Mouse (Mus musculus): Measurements from ENCODE around the gene Spata17. TPM values are rescaled to one million over a fixed set of nuclear protein-coding genes. Genes with fewer than 3 reads are reported as not detected.

The Spata17 gene
- polyA plus RNA-seq, 1 experiment from 2014 or later = 2.9 TPM

- Histone ChIP-seq H3K9ac (ENCODE audit: low read depth, low read length) (no peak overlapping the region), H3K36me3 (ENCODE audit: control insufficient read depth, insufficient read depth, low read length) (no peaks in the 10 kb centered on the region), H3K27ac (ENCODE audit: low read depth, low read length) (no peak overlapping the region), H3K4me2 (ENCODE audit: low read length) (no peak overlapping the region), H3K27me3 (replicated peaks; ENCODE audit: control insufficient read depth, insufficient read depth, low read length) (no peaks in the 10 kb centered on the region), H3K9me3 (ENCODE audit: control insufficient read depth, low read length) (no peaks in the 10 kb centered on the region), H3K4me1 (ENCODE audit: control insufficient read depth, insufficient read depth, low read depth, low read length) (no peaks in the 10 kb centered on the region), H3K4me3 (ENCODE audit: low read length) (no peak overlapping the region)
- 73% methylated on average over 9 of the region's 9 CpGs for WGBS
- ATAC-seq = no peak
Observed at GRCm38 (mm10) chr1:187113716-187114115, 101.5 kb downstream of the Spata17 start.

- Histone ChIP-seq H3K4me3 (ENCODE audit: low read length) (no peak overlapping the region), H3K4me1 (ENCODE audit: control insufficient read depth, insufficient read depth, low read depth, low read length) (no peaks in the 10 kb centered on the region), H3K9ac (ENCODE audit: low read depth, low read length) (no peak overlapping the region), H3K27ac (ENCODE audit: low read depth, low read length) (no peak overlapping the region), H3K36me3 (ENCODE audit: control insufficient read depth, insufficient read depth, low read length) (no peaks in the 10 kb centered on the region), H3K27me3 (replicated peaks; ENCODE audit: control insufficient read depth, insufficient read depth, low read length) (no peaks in the 10 kb centered on the region), H3K4me2 (ENCODE audit: low read length) (no peak overlapping the region), H3K9me3 (ENCODE audit: control insufficient read depth, low read length) (peaks cover 6% of the 10 kb centered on the region; the same call in 1 of the 2 replicates)
- WGBS = 79% methylated on average over 4 of the region's 4 CpGs
- no peak for ATAC-seq
Observed at GRCm38 (mm10) chr1:187102130-187102529, 113.1 kb downstream of the Spata17 start.

- H3K27me3 ChIP-seq (replicated peaks; ENCODE audit: control insufficient read depth, insufficient read depth, low read length) = no peaks in the 10 kb centered on the region
- H3K4me1 ChIP-seq (ENCODE audit: control insufficient read depth, insufficient read depth, low read depth, low read length) = no peaks in the 10 kb centered on the region
- no peaks in the 10 kb centered on the region for H3K36me3 ChIP-seq (ENCODE audit: control insufficient read depth, insufficient read depth, low read length)
- H3K9ac ChIP-seq (ENCODE audit: low read depth, low read length) = no peak overlapping the region
- H3K4me3 ChIP-seq (ENCODE audit: low read length) = no peak overlapping the region
- H3K9me3 ChIP-seq (ENCODE audit: control insufficient read depth, low read length) = peaks cover 6% of the 10 kb centered on the region; the same call in 1 of the 2 replicates
- no peak for ATAC-seq
- H3K27ac ChIP-seq (ENCODE audit: low read depth, low read length) = no peak overlapping the region
- no peak overlapping the region for H3K4me2 ChIP-seq (ENCODE audit: low read length)
- 82% methylated on average over 3 of the region's 3 CpGs for WGBS
Observed at GRCm38 (mm10) chr1:187101202-187101601, 114.1 kb downstream of the Spata17 start.

- H3K27me3 ChIP-seq (replicated peaks; ENCODE audit: control insufficient read depth, insufficient read depth, low read length) = no peaks in the 10 kb centered on the region
- ATAC-seq = no peak
- no peak overlapping the region for H3K4me2 ChIP-seq (ENCODE audit: low read length)
- no peak overlapping the region for H3K9ac ChIP-seq (ENCODE audit: low read depth, low read length)
- no peak overlapping the region for H3K4me3 ChIP-seq (ENCODE audit: low read length)
- 81% methylated on average over 3 of the region's 3 CpGs for WGBS
- H3K27ac ChIP-seq (ENCODE audit: low read depth, low read length) = no peak overlapping the region
- no peaks in the 10 kb centered on the region for H3K36me3 ChIP-seq (ENCODE audit: control insufficient read depth, insufficient read depth, low read length)
- no peaks in the 10 kb centered on the region for H3K4me1 ChIP-seq (ENCODE audit: control insufficient read depth, insufficient read depth, low read depth, low read length)
- H3K9me3 ChIP-seq (ENCODE audit: control insufficient read depth, low read length) = 0 out of 2 replicates have a peak, but pooled peaks cover under 1% of the 10 kb centered on the region
Observed at GRCm38 (mm10) chr1:187100624-187101023, 114.6 kb downstream of the Spata17 start.

- ATAC-seq = no peak
- H3K4me3 ChIP-seq (ENCODE audit: low read length) = no peak overlapping the region
- H3K27me3 ChIP-seq (replicated peaks; ENCODE audit: control insufficient read depth, insufficient read depth, low read length) = no peaks in the 10 kb centered on the region
- no peak overlapping the region for H3K9ac ChIP-seq (ENCODE audit: low read depth, low read length)
- no peaks in the 10 kb centered on the region for H3K9me3 ChIP-seq (ENCODE audit: control insufficient read depth, low read length)
- no peaks in the 10 kb centered on the region for H3K4me1 ChIP-seq (ENCODE audit: control insufficient read depth, insufficient read depth, low read depth, low read length)
- H3K4me2 ChIP-seq (ENCODE audit: low read length) = no peak overlapping the region
- 77% methylated on average over 6 of the region's 6 CpGs for WGBS
- no peaks in the 10 kb centered on the region for H3K36me3 ChIP-seq (ENCODE audit: control insufficient read depth, insufficient read depth, low read length)
- no peak overlapping the region for H3K27ac ChIP-seq (ENCODE audit: low read depth, low read length)
Observed at GRCm38 (mm10) chr1:187098285-187098684, 117.0 kb downstream of the Spata17 start.

GRCm38 (mm10) chr1:187092546-187092945, 122.7 kb downstream of the Spata17 start:
- H3K27me3 ChIP-seq (replicated peaks; ENCODE audit: control insufficient read depth, insufficient read depth, low read length) = no peaks in the 10 kb centered on the region
- H3K4me1 ChIP-seq (ENCODE audit: control insufficient read depth, insufficient read depth, low read depth, low read length) = no peaks in the 10 kb centered on the region
- H3K4me3 ChIP-seq (ENCODE audit: low read length) = no peak overlapping the region
- no peak overlapping the region for H3K9ac ChIP-seq (ENCODE audit: low read depth, low read length)
- H3K27ac ChIP-seq (ENCODE audit: low read depth, low read length) = no peak overlapping the region
- no peaks in the 10 kb centered on the region for H3K36me3 ChIP-seq (ENCODE audit: control insufficient read depth, insufficient read depth, low read length)
- 60% methylated on average over 14 of the region's 14 CpGs for WGBS
- no peaks in the 10 kb centered on the region for H3K9me3 ChIP-seq (ENCODE audit: control insufficient read depth, low read length)
- ATAC-seq = no peak
- no peak overlapping the region for H3K4me2 ChIP-seq (ENCODE audit: low read length)

GRCm38 (mm10) chr1:187088660-187089395, 126.4 kb downstream of the Spata17 start:
- Histone ChIP-seq H3K9ac (ENCODE audit: low read depth, low read length) (no peak overlapping the region), H3K4me1 (ENCODE audit: control insufficient read depth, insufficient read depth, low read depth, low read length) (no peaks in the 10 kb centered on the region), H3K4me2 (ENCODE audit: low read length) (no peak overlapping the region), H3K9me3 (ENCODE audit: control insufficient read depth, low read length) (no peaks in the 10 kb centered on the region), H3K27ac (ENCODE audit: low read depth, low read length) (no peak overlapping the region), H3K27me3 (replicated peaks; ENCODE audit: control insufficient read depth, insufficient read depth, low read length) (no peaks in the 10 kb centered on the region), H3K4me3 (ENCODE audit: low read length) (no peak overlapping the region), H3K36me3 (ENCODE audit: control insufficient read depth, insufficient read depth, low read length) (no peaks in the 10 kb centered on the region)
- no peak for ATAC-seq
- WGBS = 89% methylated on average over 3 of the region's 3 CpGs

- Histone ChIP-seq H3K9ac (ENCODE audit: low read depth, low read length) (no peak overlapping the region), H3K4me3 (ENCODE audit: low read length) (no peak overlapping the region), H3K4me1 (ENCODE audit: control insufficient read depth, insufficient read depth, low read depth, low read length) (no peaks in the 10 kb centered on the region), H3K27me3 (replicated peaks; ENCODE audit: control insufficient read depth, insufficient read depth, low read length) (no peaks in the 10 kb centered on the region), H3K4me2 (ENCODE audit: low read length) (no peak overlapping the region), H3K9me3 (ENCODE audit: control insufficient read depth, low read length) (0 out of 2 replicates have a peak, but pooled peaks cover under 1% of the 10 kb centered on the region), H3K27ac (ENCODE audit: low read depth, low read length) (no peak overlapping the region), H3K36me3 (ENCODE audit: control insufficient read depth, insufficient read depth, low read length) (no peaks in the 10 kb centered on the region)
- no peak for ATAC-seq
- 65% methylated on average over 6 of the region's 6 CpGs for WGBS
Observed at GRCm38 (mm10) chr1:187086027-187086426, 129.2 kb downstream of the Spata17 start.

GRCm38 (mm10) chr1:187077352-187077751, 137.9 kb downstream of the Spata17 start:
- peaks cover 3% of the 10 kb centered on the region; the same call in 1 of the 2 replicates for H3K4me1 ChIP-seq (ENCODE audit: control insufficient read depth, insufficient read depth, low read depth, low read length)
- ATAC-seq = 0 out of 2 replicates have a peak, but pooled peaks have one; percentile 70
- H3K9ac ChIP-seq (ENCODE audit: low read depth, low read length) = no peak overlapping the region
- WGBS = 26% methylated on average over 9 of the region's 9 CpGs
- no peaks in the 10 kb centered on the region for H3K36me3 ChIP-seq (ENCODE audit: control insufficient read depth, insufficient read depth, low read length)
- no peak overlapping the region for H3K4me2 ChIP-seq (ENCODE audit: low read length)
- H3K27me3 ChIP-seq (replicated peaks; ENCODE audit: control insufficient read depth, insufficient read depth, low read length) = no peaks in the 10 kb centered on the region
- H3K27ac ChIP-seq (ENCODE audit: low read depth, low read length) = no peak overlapping the region
- H3K9me3 ChIP-seq (ENCODE audit: control insufficient read depth, low read length) = 0 out of 2 replicates have a peak, but pooled peaks cover 3% of the 10 kb centered on the region
- H3K4me3 ChIP-seq (ENCODE audit: low read length) = no peak overlapping the region

Data from hindbrain, embryonic 16.5 days (tissue).